ENCODE assay signal across 9 mouse cellular contexts in the genomic region with DNA sequence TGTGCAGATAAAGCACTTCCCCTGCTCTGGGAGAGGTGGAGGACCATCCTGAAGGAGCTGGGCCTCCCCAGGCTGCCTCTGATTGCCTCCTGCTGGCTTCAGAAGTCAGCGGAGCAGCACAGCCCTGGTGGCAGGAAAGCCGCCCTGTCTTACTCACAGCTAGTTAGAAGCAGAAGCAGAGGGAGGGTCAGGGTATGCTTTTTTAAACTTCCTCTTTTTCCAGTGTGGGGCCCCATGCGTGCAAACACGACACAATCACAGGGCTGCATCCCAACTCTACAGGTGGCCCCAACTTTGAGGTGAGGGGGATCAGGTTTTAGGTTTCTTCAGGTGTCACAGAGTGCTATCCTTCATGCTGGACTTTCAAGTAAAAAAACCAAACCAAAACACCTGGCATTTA. TPM values are rescaled to one million over a fixed set of nuclear protein-coding genes. Genes with fewer than 3 reads are reported as not detected.
DNase-seq lines count a peak whose midpoint lies in the region; ATAC-seq and TF ChIP-seq lines count a peak whose summit lies in the region.
"Had no signal": no experiment of that assay in that cellular context is flagged by ENCODE, and none has a peak within 500 bp of the region (broad histone marks: within the 10 kb centered on the region; RNA-seq: fewer than 3 reads in every experiment).

No protein-coding gene starts in this region.

- no peak for TF ChIP-seq EP300 in stomach, postnatal 0 days (optimal IDR thresholded peaks at IDR 0.05)

- no peaks in the 10 kb centered on the region for H3K27me3 ChIP-seq in lung, embryonic 14.5 days (ENCODE audit: insufficient read depth, low read length)
- H3K27me3 ChIP-seq in stomach, postnatal 0 days (ENCODE audit: control insufficient read depth, insufficient read depth, low read length): no peaks in the 10 kb centered on the region

- peak; percentile 13; the same call in 1 of the 2 replicates for TF ChIP-seq CTCF in lung, embryonic 14.5 days (IDR thresholded peaks at IDR 0.05; ENCODE audit: low read depth)
- peak; percentile 56 for TF ChIP-seq CTCF in stomach, postnatal 0 days (IDR thresholded peaks at IDR 0.05; ENCODE audit: low read depth)

- DNase-seq in gastrocnemius, postnatal 14 days: peak; percentile 55
- no peak for DNase-seq in gastrocnemius, adult 8-10 months (ENCODE audit: low spot score in 2 of 2)
- peak; percentile 65 to 71 for DNase-seq in heart, postnatal 36 days
- peak; percentile 38 for DNase-seq in lung, embryonic 14.5 days
- DNase-seq in stomach, postnatal 0 days (ENCODE audit: low spot score): no peak
- no peak for DNase-seq in right cerebral cortex, postnatal 36 days (ENCODE audit: low spot score in 2 of 2)
- DNase-seq in c-Kit-positive CD71-positive TER-119-positive erythroid progenitor cells, embryonic 14.5 days (ENCODE audit: low spot score): no peak

- H3K36me3 ChIP-seq in lung, embryonic 14.5 days (ENCODE audit: insufficient read depth): no peaks in the 10 kb centered on the region
- no peaks in the 10 kb centered on the region for H3K36me3 ChIP-seq in stomach, postnatal 0 days (ENCODE audit: control insufficient read depth, insufficient read depth, low read length)

- no peaks in the 10 kb centered on the region for H3K9me3 ChIP-seq in lung, embryonic 14.5 days (ENCODE audit: low read depth, low read length)
- H3K9me3 ChIP-seq in stomach, postnatal 0 days (ENCODE audit: control insufficient read depth, low read length): no peaks in the 10 kb centered on the region

- H3K4me1 ChIP-seq in lung, embryonic 14.5 days (ENCODE audit: insufficient read depth): peaks cover 27% of the 10 kb centered on the region
- H3K4me1 ChIP-seq in stomach, postnatal 0 days (replicated peaks; ENCODE audit: control insufficient read depth, insufficient read depth): peaks cover 18% of the 10 kb centered on the region

- no peak overlapping the region for H3K4me2 ChIP-seq in lung, embryonic 14.5 days
- no peak overlapping the region for H3K4me2 ChIP-seq in stomach, postnatal 0 days (replicated peaks; ENCODE audit: low read depth)

- peak; percentile 40 for ATAC-seq in CD4-positive, CD25-positive, alpha-beta regulatory T cell, adult 4 months
- no peak for ATAC-seq in lung, embryonic 14.5 days (ENCODE audit: insufficient read depth)
- no peak for ATAC-seq in stomach, postnatal 0 days (ENCODE audit: low FRiP score, low TSS enrichment)

- no peak overlapping the region; the same call in 1 of the 2 replicates for H3K9ac ChIP-seq in lung, embryonic 14.5 days
- H3K9ac ChIP-seq in stomach, postnatal 0 days (ENCODE audit: low read length): no peak overlapping the region

- H3K27ac ChIP-seq in lung, embryonic 14.5 days (ENCODE audit: low read depth): peak overlapping the region; percentile 36; the same call in 1 of the 2 replicates
- H3K27ac ChIP-seq in stomach, postnatal 0 days (replicated peaks): peak overlapping the region; percentile 89

- no peak overlapping the region for H3K4me3 ChIP-seq in lung, embryonic 14.5 days (ENCODE audit: low read depth, low read length)
- H3K4me3 ChIP-seq in stomach, postnatal 0 days (ENCODE audit: low read depth, low read length): no peak overlapping the region

- 29% methylated on average over 4 of the region's 4 CpGs for WGBS in lung, embryonic 14.5 days
- WGBS in stomach, postnatal 0 days: 40% methylated on average over 4 of the region's 4 CpGs

- intact Hi-C loops in gastrocnemius, postnatal 14 days (cut with DNase I; ENCODE audit: low total_unique reads): no loop called here
- intact Hi-C loops in heart, postnatal 36 days (cut with DNase I): no loop called here

RNA-seq across cellular contexts. Expression of a gene that starts 5.7 kb away (rescaled TPM):
- not detected for total RNA-seq in gastrocnemius, postnatal 14 days (2021)
- total RNA-seq in gastrocnemius, adult 8-10 months (2022): not detected
- polyA plus RNA-seq in CD4-positive, CD25-positive, alpha-beta regulatory T cell, adult 4 months (2017; shearing (Covaris generic)): not detected
- not detected for total RNA-seq in heart, postnatal 36 days (2021)
- polyA plus RNA-seq in lung, embryonic 14.5 days (2014; fragmentation: Nextera tagmentation; extraction: Ambion mirVana): 0.18 TPM in 1 of 2 replicates, not detected in the other
- polyA plus RNA-seq in stomach, postnatal 0 days (2015; fragmentation: Nextera tagmentation; extraction: Ambion mirVana): not detected in 2 replicates
- total RNA-seq: heart, adult 18-20 months had no signal

RNA-seq across cellular contexts. Expression of a gene that starts 27.8 kb away (rescaled TPM):
- total RNA-seq in gastrocnemius, postnatal 14 days (2021): 10 to 100 TPM; 42.5 to 65.2 TPM
- 10 to 100 TPM; 35.8 to 65.5 (median 41.6) TPM for total RNA-seq in gastrocnemius, adult 8-10 months (2022)
- polyA plus RNA-seq in CD4-positive, CD25-positive, alpha-beta regulatory T cell, adult 4 months (2017; shearing (Covaris generic)): 100 to 1,000 TPM; 209 to 217 TPM
- 10 to 100 TPM; 49.2 to 58.7 TPM for total RNA-seq in heart, postnatal 36 days (2021)
- 29.0 and 32.6 TPM in 2 replicates for polyA plus RNA-seq in lung, embryonic 14.5 days (2014; fragmentation: Nextera tagmentation; extraction: Ambion mirVana)
- 25.0 and 26.9 TPM in 2 replicates for polyA plus RNA-seq in stomach, postnatal 0 days (2015; fragmentation: Nextera tagmentation; extraction: Ambion mirVana)

Comparison
In these comparisons a context has a peak if more than half of its experiments do, and no peak if none do; other contexts are left out.
1. DNase-seq: peak in gastrocnemius, postnatal 14 days (single experiment), heart, postnatal 36 days (2 of 2) and lung, embryonic 14.5 days (single experiment); none in gastrocnemius, adult 8-10 months (0 of 2), stomach, postnatal 0 days (single experiment), right cerebral cortex, postnatal 36 days (0 of 2) and c-Kit-positive CD71-positive TER-119-positive erythroid progenitor cells, embryonic 14.5 days (single experiment).